Mouse (Mus musculus) hindbrain, embryonic 11.5 days (tissue): ENCODE results near the gene Pck2. TPM values are rescaled to one million over a fixed set of nuclear protein-coding genes. Genes with fewer than 3 reads are reported as not detected.

Source experiments
- ATAC-seq: fragments of 200-750 bp; cut with Nextera tagmentation; 2 replicates; pipeline ENCODE4 v1.8.0; 2017; ENCODE audit warnings: mild to moderate bottlenecking, moderate TSS enrichment, moderate library complexity; ENCODE audit not compliant: low FRiP score
- DNase-seq: peaks from one replicate; pipeline ENCODE4 v3.0.0-alpha.2; 2015; ENCODE audit warnings: low spot score
- H3K27ac ChIP-seq: fragments of 300-500 bp; sonication (generic); 2 replicates; pipeline ENCODE4 v1.5.1; 2014; ENCODE audit warnings: mild to moderate bottlenecking, low read depth, low read length
- H3K27me3 ChIP-seq: fragments of 300-500 bp; sonication (generic); 2 replicates; pipeline ENCODE4 v1.6.1; 2014; ENCODE audit warnings: mild to moderate bottlenecking, low read length, moderate library complexity, mixed read lengths; ENCODE audit not compliant: control insufficient read depth, insufficient read depth
- H3K36me3 ChIP-seq: fragments of 300-500 bp; sonication (generic); 2 replicates; pipeline ENCODE4 v1.6.1; 2014; ENCODE audit warnings: mild to moderate bottlenecking, low read length, moderate library complexity, mixed read lengths; ENCODE audit not compliant: control insufficient read depth, insufficient read depth
- H3K4me1 ChIP-seq: fragments of 300-500 bp; sonication (generic); replicated peaks from 2 replicates; pipeline ENCODE4 v1.6.1; 2014; ENCODE audit warnings: low read length, mixed read lengths; ENCODE audit not compliant: control insufficient read depth, insufficient read depth
- H3K4me2 ChIP-seq: fragments of 300-500 bp; sonication (generic); replicated peaks from 2 replicates; pipeline ENCODE4 v1.6.1; 2014; ENCODE audit warnings: mild to moderate bottlenecking, low read depth, low read length
- H3K4me3 ChIP-seq: fragments of 300-500 bp; sonication (generic); 2 replicates; pipeline ENCODE4 v1.5.1; 2014; ENCODE audit warnings: low read depth, low read length
- H3K9ac ChIP-seq: fragments of 300-500 bp; sonication (generic); 2 replicates; pipeline ENCODE4 v1.6.1; 2014; ENCODE audit warnings: low read depth, low read length
- H3K9me3 ChIP-seq: fragments of 300-500 bp; sonication (generic); 2 replicates; pipeline ENCODE4 v1.6.1; 2016; ENCODE audit warnings: low read length; ENCODE audit not compliant: control insufficient read depth
- WGBS: fragments of 180-500 bp; shearing (Covaris S2); extraction: QIAGEN DNeasy Blood & Tissue Kit; methylation state at CpG from one replicate; pipeline ENCODE4 v1.1.7; 2014; 5-methylcytosine and 5-hydroxymethylcytosine counted together
- polyA plus RNA-seq: library from polyadenylated mRNA; unstranded; fragments of >200 nt; fragmentation: Nextera tagmentation; extraction: Ambion mirVana; gene quantifications from 2 replicates; pipeline ENCODE4 v1.2.1, GENCODE M21; 2014

Gene Pck2
- polyA plus RNA-seq, 1 experiment from 2014 or later, result 11.3 TPM

DNA sequence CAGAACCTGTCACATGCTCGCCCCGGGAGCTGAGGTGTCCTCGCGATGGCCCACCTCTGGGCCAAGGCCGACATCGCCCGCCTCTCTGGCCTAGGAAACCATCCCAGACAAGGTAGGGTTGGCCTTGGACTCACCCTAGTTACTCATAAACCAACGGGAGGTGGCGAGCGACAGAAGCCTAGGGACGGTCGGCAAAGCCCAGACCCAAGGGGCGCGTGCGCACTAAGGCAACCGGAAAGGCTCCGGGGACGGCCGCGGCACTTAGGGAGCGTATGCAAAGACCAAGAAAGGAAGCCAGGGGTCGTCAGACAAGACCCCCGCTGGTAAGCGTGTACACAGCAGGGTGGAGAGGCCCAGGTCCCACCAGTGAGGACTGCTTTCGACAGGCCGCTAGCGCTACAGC, 19.7 kb downstream of the Pck2 start, which contains the start of gene Dcaf11:
Dcaf11 (plus strand) TSS at position 208 of the 403 bp plus-strand sequence.
- H3K9ac ChIP-seq, result peak within 1 kb of the TSS; percentile 76
- H3K4me1 ChIP-seq, result 0 out of 2 replicates have a peak, but pooled peaks cover 4% of the 10 kb centered on the region
- peak within 1 kb of the TSS; percentile 91 for H3K27ac ChIP-seq
- peak; percentile 94 for DNase-seq
- no peaks in the 10 kb centered on the region for H3K9me3 ChIP-seq
- H3K36me3 ChIP-seq, result no peaks in the 10 kb centered on the region
- no peaks in the 10 kb centered on the region for H3K27me3 ChIP-seq
- peak; percentile 85 for ATAC-seq
- WGBS, result under 1% methylated on average over 27 of the region's 27 CpGs
- H3K4me2 ChIP-seq, result peak within 1 kb of the TSS; percentile 75
- H3K4me3 ChIP-seq, result peak within 1 kb of the TSS; percentile 43

DNA sequence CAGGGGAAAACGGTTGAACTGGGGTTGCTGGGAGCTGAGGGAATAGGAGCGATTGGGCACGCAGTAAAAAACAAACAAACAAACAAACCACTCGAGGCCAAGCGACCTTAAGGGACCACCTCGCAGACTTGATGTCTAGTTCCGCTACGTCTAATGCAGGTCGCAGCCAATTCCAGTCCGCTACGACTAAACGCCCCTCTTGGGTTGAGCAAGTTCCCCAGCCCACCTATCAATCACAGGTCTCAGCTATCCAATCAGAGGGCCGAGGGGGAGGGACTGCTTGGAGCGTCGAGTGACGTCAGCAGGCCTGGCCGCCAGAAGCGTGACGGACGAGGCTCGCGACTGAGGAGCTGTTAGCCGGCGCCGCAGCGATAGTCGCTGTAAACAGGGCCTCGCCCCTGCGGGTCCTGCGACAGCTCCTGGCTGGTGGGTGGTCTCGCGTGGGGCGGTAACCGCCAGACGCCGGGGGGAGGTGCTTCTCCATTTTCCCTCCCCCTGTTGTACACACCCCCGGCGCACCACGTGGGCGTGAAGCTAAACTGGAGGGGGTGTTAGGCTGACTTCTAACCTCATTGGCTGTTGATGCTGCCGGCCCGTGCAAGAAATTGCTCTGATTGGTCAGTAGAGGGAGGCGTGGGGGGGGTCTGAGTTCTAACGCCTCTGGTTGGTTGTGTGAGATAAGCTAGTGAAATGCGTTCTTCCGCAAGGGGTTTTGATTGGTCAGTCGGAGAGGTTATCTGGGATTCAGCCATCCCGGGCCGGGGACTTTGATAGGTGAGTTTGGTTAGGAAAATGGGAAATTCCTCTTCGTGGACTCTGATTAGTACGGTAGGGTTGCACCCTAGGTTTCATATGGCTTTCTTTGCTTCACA, 20.4 kb downstream of the Pck2 start, which contains the start of gene A730061H03Rik:
A730061H03Rik (minus strand) TSS at position 205 of the 872 bp plus-strand sequence.
- H3K9me3 ChIP-seq, result no peaks in the 10 kb centered on the region
- H3K36me3 ChIP-seq, result no peaks in the 10 kb centered on the region
- no peaks in the 10 kb centered on the region for H3K27me3 ChIP-seq
- DNase-seq (peak; percentile 98), ATAC-seq (peak; percentile 98)
- peak within 1 kb of the TSS; percentile 75 for H3K4me2 ChIP-seq
- peak within 1 kb of the TSS; percentile 43 for H3K4me3 ChIP-seq
- peak within 1 kb of the TSS; percentile 76 for H3K9ac ChIP-seq
- peak within 1 kb of the TSS; percentile 91 for H3K27ac ChIP-seq
- H3K4me1 ChIP-seq, result 0 out of 2 replicates have a peak, but pooled peaks cover 4% of the 10 kb centered on the region
- under 1% methylated on average over 51 of the region's 51 CpGs for WGBS

DNA sequence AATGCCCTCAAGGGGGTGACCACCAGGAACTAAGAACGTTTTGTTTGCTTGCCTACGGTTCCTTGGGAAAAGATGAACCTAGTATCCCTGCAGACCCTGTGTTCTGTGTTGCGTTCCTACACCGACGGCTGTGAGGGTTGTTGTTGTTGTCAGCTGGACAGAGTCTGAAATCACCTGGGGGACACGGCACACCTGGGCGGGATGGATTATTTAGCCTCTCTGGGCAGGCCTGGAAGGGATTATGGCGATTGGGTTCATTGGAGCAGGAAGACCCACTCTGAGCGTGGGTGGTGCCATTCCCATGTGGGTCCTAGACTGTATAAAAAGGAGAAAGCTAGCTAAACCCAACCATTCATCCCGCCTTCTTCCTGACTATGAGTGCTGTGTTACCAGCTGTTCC, 21.8 kb downstream of the Pck2 start:
- WGBS, result 88% methylated on average over 10 of the region's 10 CpGs
- Histone ChIP-seq H3K4me2 (no peak overlapping the region), H3K36me3 (peaks cover 3% of the 10 kb centered on the region; the same call in 1 of the 2 replicates), H3K9ac (no peak overlapping the region), H3K27ac (no peak overlapping the region), H3K4me3 (no peak overlapping the region), H3K4me1 (0 out of 2 replicates have a peak, but pooled peaks cover 4% of the 10 kb centered on the region), H3K9me3 (no peaks in the 10 kb centered on the region), H3K27me3 (no peaks in the 10 kb centered on the region)
- ATAC-seq, result no peak
- DNase-seq, result no peak

DNA sequence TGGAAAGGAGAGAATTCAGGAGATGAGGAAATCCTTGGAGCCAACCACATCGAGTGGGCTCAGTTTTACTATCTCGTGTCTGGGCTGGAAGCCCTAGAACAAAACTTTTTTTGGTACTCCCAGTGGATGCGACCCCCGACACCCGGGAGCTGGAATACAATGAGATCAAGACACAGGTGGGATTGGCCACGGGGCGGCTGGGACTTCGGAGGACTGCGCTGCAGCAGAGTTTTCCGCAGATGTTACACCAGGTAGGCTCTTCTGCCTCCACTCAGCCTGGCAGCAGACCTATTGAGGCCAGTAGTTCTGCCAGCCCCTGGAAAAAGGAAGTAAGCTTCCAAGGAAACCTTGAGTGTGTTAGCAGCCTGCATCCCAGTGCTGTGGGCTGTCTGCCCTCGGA, 23.2 kb downstream of the Pck2 start:
- WGBS, result 92% methylated on average over 11 of the region's 11 CpGs
- no peak for DNase-seq
- no peaks in the 10 kb centered on the region for H3K27me3 ChIP-seq
- peaks cover 3% of the 10 kb centered on the region; the same call in 1 of the 2 replicates for H3K36me3 ChIP-seq
- ATAC-seq, result no peak
- H3K4me2 ChIP-seq, result no peak overlapping the region
- H3K4me1 ChIP-seq, result 0 out of 2 replicates have a peak, but pooled peaks cover 4% of the 10 kb centered on the region
- H3K9me3 ChIP-seq, result no peaks in the 10 kb centered on the region
- H3K9ac ChIP-seq, result no peak overlapping the region
- H3K4me3 ChIP-seq, result no peak overlapping the region
- no peak overlapping the region for H3K27ac ChIP-seq

DNA sequence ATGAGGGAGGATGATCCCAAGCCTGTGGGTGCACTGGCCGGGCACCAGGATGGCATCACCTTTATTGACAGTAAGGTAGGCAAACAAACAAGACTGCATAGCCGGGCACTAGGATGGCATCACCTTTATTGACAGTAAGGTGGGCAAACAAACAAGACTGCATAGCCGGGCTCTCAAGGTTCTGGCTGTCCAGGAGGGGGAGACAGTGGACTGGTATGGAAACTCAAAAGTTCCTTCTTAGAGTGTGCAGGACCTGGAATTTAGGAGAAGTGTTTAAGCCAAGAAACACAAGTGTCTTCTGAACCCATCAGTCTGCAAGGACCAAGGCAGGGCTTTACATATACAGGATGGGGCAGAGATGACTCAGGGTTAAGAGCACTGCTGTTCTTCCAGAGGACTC, 25.7 kb downstream of the Pck2 start:
- Histone ChIP-seq H3K4me3 (no peak overlapping the region), H3K4me2 (no peak overlapping the region), H3K27ac (no peak overlapping the region), H3K9ac (no peak overlapping the region), H3K36me3 (peaks cover 3% of the 10 kb centered on the region; the same call in 1 of the 2 replicates), H3K4me1 (0 out of 2 replicates have a peak, but pooled peaks cover 4% of the 10 kb centered on the region), H3K9me3 (no peaks in the 10 kb centered on the region), H3K27me3 (no peaks in the 10 kb centered on the region)
- DNase-seq, result no peak
- 81% methylated on average over 3 of the region's 3 CpGs for WGBS
- no peak for ATAC-seq

DNA sequence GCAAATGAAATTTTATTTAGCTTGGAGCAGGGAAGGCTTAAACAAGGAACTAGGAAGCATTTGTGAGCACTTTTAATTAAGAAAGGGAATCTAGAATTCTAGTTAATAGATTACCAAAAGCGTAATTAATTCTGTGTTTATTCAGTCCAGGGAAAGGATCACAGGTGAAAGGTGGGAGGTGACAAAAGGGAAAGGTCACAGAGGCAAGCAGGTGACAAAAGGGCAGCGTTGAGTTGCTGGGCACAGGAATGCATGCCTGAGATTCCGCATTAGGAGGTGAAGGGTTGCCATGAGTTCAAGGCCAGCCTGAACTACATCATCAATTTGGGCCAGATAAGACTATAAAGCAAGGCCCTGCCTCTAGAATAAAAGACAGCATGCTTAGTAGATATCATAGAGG, 27.4 kb downstream of the Pck2 start:
- H3K9me3 ChIP-seq, result no peaks in the 10 kb centered on the region
- no peak overlapping the region for H3K9ac ChIP-seq
- no peak for ATAC-seq
- no peaks in the 10 kb centered on the region for H3K4me1 ChIP-seq
- 87% methylated on average over 3 of the region's 3 CpGs for WGBS
- peaks cover 3% of the 10 kb centered on the region; the same call in 1 of the 2 replicates for H3K36me3 ChIP-seq
- no peak overlapping the region for H3K4me2 ChIP-seq
- DNase-seq, result no peak
- H3K27ac ChIP-seq, result no peak overlapping the region
- no peaks in the 10 kb centered on the region for H3K27me3 ChIP-seq
- H3K4me3 ChIP-seq, result no peak overlapping the region

DNA sequence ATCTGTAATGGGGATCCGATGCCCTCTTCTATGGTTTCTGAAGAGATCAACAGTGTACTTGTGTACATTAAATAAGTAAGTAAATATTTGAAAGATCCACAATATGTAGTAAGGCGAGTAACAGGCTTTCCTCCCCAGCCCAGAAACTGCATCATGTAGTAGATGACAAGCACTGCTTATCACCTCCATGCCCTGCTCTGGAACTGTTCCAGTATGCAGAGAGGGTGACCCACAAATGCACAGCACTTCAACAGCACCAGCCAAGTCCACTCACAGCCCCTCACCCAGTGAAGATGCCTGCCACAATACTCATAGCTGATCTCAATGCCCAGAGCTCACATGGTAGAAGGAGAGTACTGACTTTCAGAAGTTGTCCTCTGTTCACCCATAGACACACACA, 30.5 kb downstream of the Pck2 start:
- no peak overlapping the region for H3K4me3 ChIP-seq
- no peak overlapping the region for H3K9ac ChIP-seq
- WGBS, result 79% methylated on average over 2 of the region's 2 CpGs
- no peaks in the 10 kb centered on the region for H3K9me3 ChIP-seq
- no peak overlapping the region for H3K4me2 ChIP-seq
- peaks cover 2% of the 10 kb centered on the region; the same call in 1 of the 2 replicates for H3K36me3 ChIP-seq
- H3K4me1 ChIP-seq, result no peaks in the 10 kb centered on the region
- ATAC-seq, result no peak
- no peak overlapping the region for H3K27ac ChIP-seq
- no peak for DNase-seq
- no peaks in the 10 kb centered on the region for H3K27me3 ChIP-seq

DNA sequence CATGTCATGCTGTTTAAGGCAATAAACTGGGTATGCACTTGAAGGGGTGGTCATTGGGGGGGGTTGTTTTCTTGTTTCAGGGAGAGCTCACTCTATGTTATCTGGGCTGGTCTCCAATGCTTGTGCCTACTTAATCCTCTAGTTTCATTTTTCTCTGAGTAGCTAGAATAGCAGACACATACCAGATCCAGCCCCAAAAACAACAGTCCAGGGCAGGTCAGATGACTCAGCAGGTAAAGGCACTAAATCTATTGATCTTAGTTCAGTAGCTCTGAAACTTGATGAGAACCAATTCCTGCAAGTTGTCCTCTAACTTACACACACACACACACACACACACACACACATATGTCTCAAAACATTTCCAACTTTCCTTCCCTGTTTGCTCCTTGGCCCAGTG, 31.7 kb downstream of the Pck2 start:
- ATAC-seq, result no peak
- no peaks in the 10 kb centered on the region for H3K27me3 ChIP-seq
- no peak overlapping the region for H3K4me3 ChIP-seq
- no peak overlapping the region for H3K9ac ChIP-seq
- no peak overlapping the region for H3K27ac ChIP-seq
- DNase-seq, result no peak
- no peaks in the 10 kb centered on the region for H3K36me3 ChIP-seq
- no peaks in the 10 kb centered on the region for H3K4me1 ChIP-seq
- H3K4me2 ChIP-seq, result no peak overlapping the region
- H3K9me3 ChIP-seq, result no peaks in the 10 kb centered on the region
